Mouse (Mus musculus) erythroid progenitor cell, adult 5-6 weeks (primary cell): ENCODE measurements around the gene Pnpla5. TPM values are rescaled to one million over a fixed set of nuclear protein-coding genes. Genes with fewer than 3 reads are reported as not detected.

Experiments used
- ATAC-seq: replicated peaks from 2 replicates; pipeline ENCODE4 v1.8.0; 2016; ENCODE audit warnings: moderate number of reproducible peaks, mild to moderate bottlenecking, moderate TSS enrichment, inconsistent platforms; ENCODE audit not compliant: poor library complexity, low FRiP score, severe bottlenecking
- total RNA-seq, 2 experiments: library from RNA; stranded (forward) in 1 of 2; stranded (reverse) in 1 of 2; fragments of 150-400 nt in 1 of 2; fragments of 186-747, 209-891 nt in 1 of 2; gene quantifications; 2 replicates each; pipeline versions ENCODE4 v1.2.3 to v1.2.4; 2015 to 2017; ENCODE audit warnings: low replicate concordance in 2 of 2

Pnpla5 gene
- total RNA-seq, 2 experiments from 2014 or later: not detected

DNA sequence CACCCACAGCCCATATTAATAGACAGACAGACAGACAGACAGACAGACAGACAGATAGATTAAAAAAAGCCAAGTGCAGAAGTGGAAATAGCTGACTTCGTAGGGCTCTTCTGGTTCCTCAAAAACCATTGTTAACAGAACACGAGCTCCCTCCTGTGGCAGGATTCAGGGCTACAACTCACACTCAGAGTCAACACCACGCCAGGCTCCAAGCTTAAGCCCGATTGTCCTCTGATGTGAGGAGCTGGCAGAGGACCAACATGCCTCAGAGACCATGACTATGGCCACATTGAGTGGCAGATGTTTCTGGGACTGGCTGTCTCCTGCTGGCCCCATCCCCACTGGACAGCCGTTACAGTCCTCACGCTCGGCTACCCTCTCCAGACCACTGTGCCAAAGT lies 50.7 kb downstream of the Pnpla5 start:
- no peak for ATAC-seq

DNA sequence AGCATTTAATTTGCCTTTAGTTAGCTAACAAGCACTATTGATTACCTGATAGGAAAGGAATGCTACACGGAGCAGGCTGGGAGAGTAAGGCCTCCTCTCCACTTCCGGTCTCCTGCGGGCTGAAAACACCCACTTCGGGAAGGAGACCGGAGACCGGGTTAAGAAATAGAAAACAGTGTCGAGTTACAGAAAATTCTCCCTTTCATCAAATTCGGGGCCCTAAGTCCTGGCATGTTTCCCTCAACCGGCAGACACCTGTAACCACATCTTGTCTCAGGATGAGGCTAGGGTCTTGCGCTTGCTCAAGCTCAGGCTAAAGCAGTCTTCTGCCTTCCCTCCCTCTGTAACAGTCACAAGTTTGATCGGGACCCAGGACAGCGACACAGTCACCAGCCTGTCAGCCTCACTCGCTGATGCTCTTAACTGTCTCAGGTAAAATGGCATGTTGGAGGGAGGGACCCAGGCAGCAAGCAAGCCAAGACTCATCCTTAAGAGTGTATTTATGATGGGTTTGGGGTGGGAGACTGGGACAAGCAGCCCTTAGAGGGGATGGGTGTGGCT lies 52.8 kb downstream of the Pnpla5 start:
- no peak for ATAC-seq

DNA sequence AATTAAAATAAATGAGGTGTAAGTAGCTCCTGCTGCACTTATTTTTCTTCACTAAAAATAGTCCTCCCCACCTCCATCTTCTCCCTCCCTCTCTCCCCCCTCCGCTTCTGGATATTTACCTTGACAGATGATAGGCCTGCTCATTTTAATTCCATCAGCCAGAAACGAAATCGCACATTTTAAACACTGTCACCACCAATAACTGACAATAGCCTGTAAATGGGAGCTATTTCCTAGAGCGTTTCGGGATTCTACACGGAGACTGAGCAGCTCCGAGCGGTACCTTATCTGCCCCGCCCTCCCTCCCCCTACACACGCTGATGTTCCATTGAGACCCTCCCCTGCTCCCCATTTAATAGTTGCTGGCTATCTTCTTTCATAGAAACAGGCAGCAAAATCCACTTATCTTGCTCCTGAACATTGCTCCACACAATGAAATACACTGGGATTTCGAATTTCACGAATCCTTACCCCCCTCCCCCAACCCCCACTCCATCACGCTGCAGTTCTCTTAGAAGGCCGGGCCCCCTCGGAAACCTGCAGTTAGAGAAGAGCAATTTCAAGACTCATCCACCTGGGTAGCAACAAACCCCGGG lies 53.4 kb downstream of the Pnpla5 start:
- no peak for ATAC-seq

DNA sequence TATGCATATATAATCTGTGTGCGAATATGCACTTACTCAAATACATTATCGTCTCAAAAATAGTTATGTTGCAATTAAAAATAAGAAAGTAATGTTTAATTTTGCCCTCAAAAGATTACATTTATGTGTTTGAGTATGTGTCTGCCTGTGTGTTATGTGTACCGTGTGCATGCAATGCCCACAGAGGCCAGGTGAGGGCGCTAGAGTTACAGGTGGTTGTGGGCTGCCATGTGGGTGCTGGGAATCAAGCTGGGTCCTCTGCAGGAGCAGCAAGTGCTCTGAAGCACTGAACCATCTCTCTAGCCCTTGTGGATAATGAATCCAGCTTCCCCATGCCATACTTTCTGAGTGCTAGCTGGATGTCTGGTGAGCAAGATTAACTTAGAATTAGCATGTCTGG lies 57.3 kb downstream of the Pnpla5 start:
- ATAC-seq: no peak

DNA sequence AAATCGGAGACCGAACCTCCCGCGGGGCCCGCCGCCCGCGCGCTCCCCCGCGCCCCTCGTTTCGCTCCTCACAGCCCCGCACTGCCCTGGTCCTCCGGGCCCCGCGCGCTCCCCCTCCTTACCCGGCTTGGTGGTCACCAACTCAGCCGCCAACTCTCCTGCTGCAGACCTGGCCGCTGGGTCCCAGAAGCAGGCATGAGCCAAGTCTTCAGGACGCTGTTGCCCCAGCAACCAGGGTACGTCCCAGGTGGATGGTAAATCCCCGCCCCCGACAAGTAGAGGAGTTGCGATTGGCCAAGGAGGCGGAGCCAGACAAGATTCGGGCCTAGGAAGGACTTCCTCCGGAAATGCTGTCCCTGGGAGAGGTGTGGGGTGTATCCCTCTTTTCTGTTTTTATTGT lies 57.8 kb downstream of the Pnpla5 start, which contains the start of gene Efcab6:
Efcab6 (minus strand) TSS at position 240 of the 400 bp plus-strand sequence.
- ATAC-seq: no peak

Other genes with a start within 250 kb of the Pnpla5 start
- gene Efcab6, start 57.8 kb downstream of the Pnpla5 start, total RNA-seq (2015; ENCODE audit: low replicate concordance): not detected in 2 replicates
- not detected in 2 replicates for gene Efcab6, start 57.8 kb downstream of the Pnpla5 start, total RNA-seq (2017; ENCODE audit: low replicate concordance)
- gene Sult4a1, start 17.4 kb downstream of the Pnpla5 start, total RNA-seq (2015; ENCODE audit: low replicate concordance): not detected in 2 replicates
- not detected in 2 replicates for gene Sult4a1, start 17.4 kb downstream of the Pnpla5 start, total RNA-seq (2017; ENCODE audit: low replicate concordance)
- not detected in 2 replicates for gene Pnpla3, start 44.7 kb upstream of the Pnpla5 start, total RNA-seq (2015; ENCODE audit: low replicate concordance)
- gene Pnpla3, start 44.7 kb upstream of the Pnpla5 start, total RNA-seq (2017; ENCODE audit: low replicate concordance): not detected in 2 replicates
- gene Samm50, start 69.1 kb upstream of the Pnpla5 start, total RNA-seq (2015; ENCODE audit: low replicate concordance): 9.0 and 12.6 TPM in 2 replicates
- 4.1 and 18.0 TPM in 2 replicates for gene Samm50, start 69.1 kb upstream of the Pnpla5 start, total RNA-seq (2017; ENCODE audit: low replicate concordance)
- gene Parvb, start 108.9 kb upstream of the Pnpla5 start, total RNA-seq (2015; ENCODE audit: low replicate concordance): 87.9 and 89.7 TPM in 2 replicates
- gene Parvb, start 108.9 kb upstream of the Pnpla5 start, total RNA-seq (2017; ENCODE audit: low replicate concordance): 26.2 and 32.4 TPM in 2 replicates
- 27.4 and 29.3 TPM in 2 replicates for gene Parvg, start 200.9 kb upstream of the Pnpla5 start, total RNA-seq (2015; ENCODE audit: low replicate concordance)
- 22.2 and 31.4 TPM in 2 replicates for gene Parvg, start 200.9 kb upstream of the Pnpla5 start, total RNA-seq (2017; ENCODE audit: low replicate concordance)